Comparison of ENCODE assay signal across 10 mouse cellular contexts in genomic region chr15:97338377-97339060, GRCm38 (mm10).
DNase-seq lines count a peak whose midpoint lies in the region; ATAC-seq and TF ChIP-seq lines count a peak whose summit lies in the region.
"Had no signal": no experiment of that assay in that cellular context is flagged by ENCODE, and none has a peak within 500 bp of the region (broad histone marks: within the 10 kb centered on the region; RNA-seq: fewer than 3 reads in every experiment).

No protein-coding gene starts in this region.

- H3K4me3 ChIP-seq in erythroblast, embryonic 14.5 days (replicated peaks): peak overlapping the region; percentile 46
- no peak overlapping the region for H3K4me3 ChIP-seq in ES-Bruce4 (ENCODE audit: low read depth, low read length)
- H3K4me3 ChIP-seq in hindbrain, embryonic 10.5 days: peak overlapping the region; percentile 44
- peak overlapping the region; percentile 13 for H3K4me3 ChIP-seq in liver, postnatal 0 days (ENCODE audit: low read depth, low read length)

- DNase-seq in hindbrain, embryonic 10.5 days (ENCODE audit: low spot score): peak; percentile 13
- DNase-seq in liver, postnatal 0 days: no peak
- no peak for DNase-seq in left cerebral cortex, adult 8-10 months (ENCODE audit: low spot score in 2 of 2)
- DNase-seq in adrenal gland, postnatal 25 days: no peak
- DNase-seq: adrenal gland, adult 8-10 months; left cerebral cortex, postnatal 4 days had no signal

- ATAC-seq in erythroblast, adult 5-6 weeks (replicated peaks; ENCODE audit: low FRiP score, poor library complexity, severe bottlenecking): no peak
- ATAC-seq in liver, postnatal 0 days: no peak
- ATAC-seq in granulocyte monocyte progenitor cell, adult 5-6 weeks (replicated peaks; ENCODE audit: poor library complexity, severe bottlenecking): no peak

- peak overlapping the region; percentile 59 for H3K4me2 ChIP-seq in liver, postnatal 0 days (ENCODE audit: low read depth, low read length)

- no peak for TF ChIP-seq POLR2A in ES-Bruce4 (IDR thresholded peaks at IDR 0.05; ENCODE audit: insufficient read depth, low read length)

- no peak overlapping the region for H3K27ac ChIP-seq in ES-Bruce4 (ENCODE audit: insufficient read depth, low read length)
- H3K27ac ChIP-seq in hindbrain, embryonic 10.5 days: peak overlapping the region; percentile 77
- no peak overlapping the region for H3K27ac ChIP-seq in liver, postnatal 0 days (ENCODE audit: low read depth)

- WGBS in hindbrain, embryonic 10.5 days: 11% methylated on average over 17 of the region's 17 CpGs
- WGBS in liver, postnatal 0 days (ENCODE audit: insufficient replicate concordance): 27% methylated on average over 17 of the region's 17 CpGs

- TF ChIP-seq EP300 in ES-Bruce4 (IDR thresholded peaks at IDR 0.05; ENCODE audit: insufficient read depth, low read depth, low read length): no peak
- no peak for TF ChIP-seq EP300 in liver, postnatal 0 days (IDR thresholded peaks at IDR 0.05; ENCODE audit: low read depth)

- no peaks in the 10 kb centered on the region for H3K27me3 ChIP-seq in erythroblast, embryonic 14.5 days (ENCODE audit: control insufficient read depth)
- H3K27me3 ChIP-seq in ES-Bruce4 (ENCODE audit: control insufficient read depth, insufficient read depth, low read length, poor library complexity, severe bottlenecking): no peaks in the 10 kb centered on the region
- no peaks in the 10 kb centered on the region for H3K27me3 ChIP-seq in hindbrain, embryonic 10.5 days (ENCODE audit: insufficient read depth, poor library complexity, severe bottlenecking)
- H3K27me3 ChIP-seq in liver, postnatal 0 days (ENCODE audit: insufficient read depth, low read length): no peaks in the 10 kb centered on the region

- peaks cover 72% of the 10 kb centered on the region for H3K4me1 ChIP-seq in erythroblast, embryonic 14.5 days (ENCODE audit: control insufficient read depth)
- H3K4me1 ChIP-seq in ES-Bruce4 (ENCODE audit: control insufficient read depth, insufficient read depth, low read length): peaks cover 3% of the 10 kb centered on the region
- peaks cover 18% of the 10 kb centered on the region for H3K4me1 ChIP-seq in hindbrain, embryonic 10.5 days (replicated peaks)
- peaks cover 23% of the 10 kb centered on the region for H3K4me1 ChIP-seq in liver, postnatal 0 days (ENCODE audit: insufficient read depth)

- H3K9me3 ChIP-seq in erythroblast, embryonic 14.5 days (ENCODE audit: control insufficient read depth, low read length): peaks cover 16% of the 10 kb centered on the region
- H3K9me3 ChIP-seq in ES-Bruce4 (replicated peaks; ENCODE audit: control insufficient read depth, insufficient read depth, low read length, poor library complexity, severe bottlenecking): no peaks in the 10 kb centered on the region
- H3K9me3 ChIP-seq in hindbrain, embryonic 10.5 days: peaks cover 27% of the 10 kb centered on the region
- 0 out of 2 replicates have a peak, but pooled peaks cover 2% of the 10 kb centered on the region for H3K9me3 ChIP-seq in liver, postnatal 0 days (ENCODE audit: low read length)

- TF ChIP-seq CTCF in ES-Bruce4 (IDR thresholded peaks at IDR 0.05; ENCODE audit: low read depth, low read length): no peak
- TF ChIP-seq CTCF in liver, postnatal 0 days (IDR thresholded peaks at IDR 0.05; ENCODE audit: low read depth): no peak

- H3K9ac ChIP-seq in ES-Bruce4 (ENCODE audit: low read depth, poor library complexity, severe bottlenecking): 0 out of 2 replicates have a peak overlapping the region, but pooled peaks have one; percentile 32
- H3K9ac ChIP-seq in liver, postnatal 0 days (replicated peaks): no peak overlapping the region; the same call in 1 of the 2 replicates

- H3K36me3 ChIP-seq in erythroblast, embryonic 14.5 days (ENCODE audit: control insufficient read depth): peaks cover 12% of the 10 kb centered on the region
- H3K36me3 ChIP-seq in ES-Bruce4 (ENCODE audit: control insufficient read depth, insufficient read depth, low read length, poor library complexity, severe bottlenecking): no peaks in the 10 kb centered on the region
- peaks cover 12% of the 10 kb centered on the region; the same call in 1 of the 2 replicates for H3K36me3 ChIP-seq in hindbrain, embryonic 10.5 days
- no peaks in the 10 kb centered on the region for H3K36me3 ChIP-seq in liver, postnatal 0 days (replicated peaks; ENCODE audit: insufficient read depth, low read length)
